Mouse (Mus musculus): ENCODE data around the gene Cck.

Gene Cck

GRCm38 (mm10) chr9:121495529-121495928 is at the start of gene Cck:
TSS of gene Cck (minus strand) at chr9:121495694.
- no peak for DNase-seq (ENCODE audit: low spot score in 2 of 2)

- no peak for DNase-seq (ENCODE audit: low spot score in 2 of 2)
Measured at GRCm38 (mm10) chr9:121541530-121541929, 46.0 kb upstream of the Cck start.

- DNase-seq (ENCODE audit: low spot score in 2 of 2) = no peak
Measured at GRCm38 (mm10) chr9:121532626-121533025, 37.1 kb upstream of the Cck start.

GRCm38 (mm10) chr9:121528605-121529357 is 33.3 kb upstream of the Cck start:
- no peak for DNase-seq (ENCODE audit: low spot score in 2 of 2)

GRCm38 (mm10) chr9:121526171-121526570 is 30.7 kb upstream of the Cck start:
- DNase-seq (ENCODE audit: low spot score in 2 of 2) = no peak

GRCm38 (mm10) chr9:121520047-121520446 is 24.6 kb upstream of the Cck start:
- no peak for DNase-seq (ENCODE audit: low spot score in 2 of 2)

GRCm38 (mm10) chr9:121514462-121514861 is 19.0 kb upstream of the Cck start:
- no peak for DNase-seq (ENCODE audit: low spot score in 2 of 2)

- no peak for DNase-seq (ENCODE audit: low spot score in 2 of 2)
Measured at GRCm38 (mm10) chr9:121511911-121512310, 16.4 kb upstream of the Cck start.

- DNase-seq (ENCODE audit: low spot score in 2 of 2) = no peak
Measured at GRCm38 (mm10) chr9:121506478-121507180, 11.1 kb upstream of the Cck start.

GRCm38 (mm10) chr9:121505346-121505745 is 9.9 kb upstream of the Cck start:
- no peak for DNase-seq (ENCODE audit: low spot score in 2 of 2)

- no peak for DNase-seq (ENCODE audit: low spot score in 2 of 2)
Measured at GRCm38 (mm10) chr9:121496102-121496501, 608 bp upstream of the Cck start.

GRCm38 (mm10) chr9:121494006-121494767 is 1.3 kb downstream of the Cck start:
- no peak for DNase-seq (ENCODE audit: low spot score in 2 of 2)

GRCm38 (mm10) chr9:121491592-121492240 is 3.8 kb downstream of the Cck start:
- no peak for DNase-seq (ENCODE audit: low spot score in 2 of 2)

- no peak for DNase-seq (ENCODE audit: low spot score in 2 of 2)
Measured at GRCm38 (mm10) chr9:121487216-121487615, 8.3 kb downstream of the Cck start.

GRCm38 (mm10) chr9:121479453-121479852 is 16.0 kb downstream of the Cck start:
- DNase-seq (ENCODE audit: low spot score in 2 of 2) = peak; percentile 50 to 75

GRCm38 (mm10) chr9:121477305-121477911 is 18.1 kb downstream of the Cck start:
- peak; percentile 81 to 86 for DNase-seq (ENCODE audit: low spot score in 2 of 2)

- peak in 1 of 2 experiments; percentile 37 for DNase-seq (ENCODE audit: low spot score in 2 of 2)
Measured at GRCm38 (mm10) chr9:121475488-121476452, 19.7 kb downstream of the Cck start.

GRCm38 (mm10) chr9:121474771-121475170 is 20.7 kb downstream of the Cck start:
- DNase-seq (ENCODE audit: low spot score in 2 of 2) = no peak

GRCm38 (mm10) chr9:121469711-121470110 is 25.8 kb downstream of the Cck start:
- DNase-seq (ENCODE audit: low spot score in 2 of 2) = peak in 1 of 2 experiments; percentile 26

GRCm38 (mm10) chr9:121467460-121467859 is 28.0 kb downstream of the Cck start:
- no peak for DNase-seq (ENCODE audit: low spot score in 2 of 2)
